In genomic region chr4:136172011-136172541, GRCm38 (mm10) we compare ENCODE assay signal across 8 mouse cellular contexts. TPM values are rescaled to one million over a fixed set of nuclear protein-coding genes. Genes with fewer than 3 reads are reported as not detected.
A peak's percentile ranks its signal among the peaks of the same experiment; 100 is the strongest.
DNase-seq lines count a peak whose midpoint lies in the region; ATAC-seq and TF ChIP-seq lines count a peak whose summit lies in the region.

Gene E2f2, plus strand, starts transcription at chr4:136172394.

- no peaks in the 10 kb centered on the region for H3K9me3 ChIP-seq in forebrain, embryonic 16.5 days (ENCODE audit: control insufficient read depth, low read length)
- no peaks in the 10 kb centered on the region for H3K9me3 ChIP-seq in hindbrain, embryonic 14.5 days (ENCODE audit: control insufficient read depth, low read length)
- no peaks in the 10 kb centered on the region for H3K9me3 ChIP-seq in midbrain, postnatal 0 days (ENCODE audit: low read length)
- no peaks in the 10 kb centered on the region for H3K9me3 ChIP-seq in stomach, postnatal 0 days (ENCODE audit: control insufficient read depth, low read length)

- H3K27me3 ChIP-seq in forebrain, embryonic 16.5 days (replicated peaks; ENCODE audit: control insufficient read depth, insufficient read depth, low read length) = no peaks in the 10 kb centered on the region
- H3K27me3 ChIP-seq in hindbrain, embryonic 14.5 days (ENCODE audit: control insufficient read depth, insufficient read depth, low read length) = no peaks in the 10 kb centered on the region
- H3K27me3 ChIP-seq in liver, adult 2 months (ENCODE audit: control insufficient read depth, insufficient read depth, low read length) = no peaks in the 10 kb centered on the region
- no peaks in the 10 kb centered on the region for H3K27me3 ChIP-seq in midbrain, postnatal 0 days (ENCODE audit: insufficient read depth, low read length)
- no peaks in the 10 kb centered on the region for H3K27me3 ChIP-seq in stomach, postnatal 0 days (ENCODE audit: control insufficient read depth, insufficient read depth, low read length)

- H3K9ac ChIP-seq in forebrain, embryonic 16.5 days (replicated peaks; ENCODE audit: low read depth, low read length) = peak within 1 kb of the TSS; percentile 55
- peak within 1 kb of the TSS; percentile 60 for H3K9ac ChIP-seq in hindbrain, embryonic 14.5 days
- peak within 1 kb of the TSS; percentile 77 for H3K9ac ChIP-seq in liver, adult 2 months (ENCODE audit: low read depth, low read length)
- peak within 1 kb of the TSS; percentile 39; the same call in 1 of the 2 replicates for H3K9ac ChIP-seq in midbrain, postnatal 0 days (replicated peaks; ENCODE audit: low read length, poor library complexity, severe bottlenecking)
- H3K9ac ChIP-seq in stomach, postnatal 0 days (ENCODE audit: low read length) = peak within 1 kb of the TSS; percentile 64

- no peak for TF ChIP-seq EP300 in stomach, postnatal 0 days (optimal IDR thresholded peaks at IDR 0.05)

- DNase-seq in heart, adult 11 months = peak; percentile 97
- DNase-seq in heart, postnatal 25 days (ENCODE audit: low spot score) = no peak
- DNase-seq in adrenal gland, postnatal 4 days (ENCODE audit: low spot score in 2 of 2) = peak in 1 of 2 experiments; percentile 57
- DNase-seq in hindbrain, embryonic 14.5 days (ENCODE audit: low spot score) = peak; percentile 84
- DNase-seq in liver, adult 2 months (ENCODE audit: extremely low read depth, low read depth, low spot score) = peak; percentile 66
- peak; percentile 88 for DNase-seq in midbrain, postnatal 0 days (ENCODE audit: low spot score)
- DNase-seq in stomach, postnatal 0 days (ENCODE audit: low spot score) = peak; percentile 78

- 0% methylated on average over 29 of the region's 35 CpGs for WGBS in forebrain, embryonic 16.5 days
- under 1% methylated on average over 35 of the region's 35 CpGs for WGBS in hindbrain, embryonic 14.5 days
- under 1% methylated on average over 35 of the region's 35 CpGs for WGBS in liver, adult 2 months
- 0% methylated on average over 35 of the region's 35 CpGs for WGBS in midbrain, postnatal 0 days
- under 1% methylated on average over 35 of the region's 35 CpGs for WGBS in stomach, postnatal 0 days

- no peak for TF ChIP-seq CTCF in liver, adult 2 months (IDR thresholded peaks at IDR 0.05; ENCODE audit: low read depth, low read length)
- TF ChIP-seq CTCF in midbrain, postnatal 0 days (IDR thresholded peaks at IDR 0.05) = no peak
- no peak for TF ChIP-seq CTCF in stomach, postnatal 0 days (IDR thresholded peaks at IDR 0.05; ENCODE audit: low read depth)

- no peak for TF ChIP-seq POLR2A in liver, adult 2 months (IDR thresholded peaks at IDR 0.05; ENCODE audit: extremely low read depth, insufficient read depth, low read length)

- H3K4me3 ChIP-seq in forebrain, embryonic 16.5 days (replicated peaks; ENCODE audit: low read length) = peak within 1 kb of the TSS; percentile 58
- peak within 1 kb of the TSS; percentile 49 for H3K4me3 ChIP-seq in hindbrain, embryonic 14.5 days (replicated peaks; ENCODE audit: low read length)
- H3K4me3 ChIP-seq in liver, adult 2 months (ENCODE audit: insufficient read depth, low read depth, low read length) = peak within 1 kb of the TSS; percentile 65
- H3K4me3 ChIP-seq in midbrain, postnatal 0 days (ENCODE audit: low read depth, low read length) = peak within 1 kb of the TSS; percentile 55
- H3K4me3 ChIP-seq in stomach, postnatal 0 days (ENCODE audit: low read depth, low read length) = peak within 1 kb of the TSS; percentile 63

- no peaks in the 10 kb centered on the region for H3K79me2 ChIP-seq in liver, adult 2 months (ENCODE audit: control insufficient read depth, insufficient read depth, low read length)

- H3K4me1 ChIP-seq in forebrain, embryonic 16.5 days (replicated peaks; ENCODE audit: control insufficient read depth, insufficient read depth, low read length) = peaks cover 16% of the 10 kb centered on the region
- H3K4me1 ChIP-seq in hindbrain, embryonic 14.5 days (replicated peaks; ENCODE audit: control insufficient read depth, insufficient read depth, low read length) = 0 out of 2 replicates have a peak, but pooled peaks cover 6% of the 10 kb centered on the region
- H3K4me1 ChIP-seq in liver, adult 2 months (ENCODE audit: control insufficient read depth, insufficient read depth, low read length) = peaks cover 20% of the 10 kb centered on the region
- no peaks in the 10 kb centered on the region for H3K4me1 ChIP-seq in midbrain, postnatal 0 days (ENCODE audit: insufficient read depth, low read length)
- H3K4me1 ChIP-seq in stomach, postnatal 0 days (replicated peaks; ENCODE audit: control insufficient read depth, insufficient read depth) = peaks cover 9% of the 10 kb centered on the region; the same call in 1 of the 2 replicates

- H3K4me2 ChIP-seq in forebrain, embryonic 16.5 days (ENCODE audit: low read length) = peak within 1 kb of the TSS; percentile 100
- peak within 1 kb of the TSS; percentile 100 for H3K4me2 ChIP-seq in hindbrain, embryonic 14.5 days (replicated peaks)
- H3K4me2 ChIP-seq in midbrain, postnatal 0 days (ENCODE audit: low read depth, low read length, poor library complexity, severe bottlenecking) = peak within 1 kb of the TSS; percentile 100
- H3K4me2 ChIP-seq in stomach, postnatal 0 days (replicated peaks; ENCODE audit: low read depth) = peak within 1 kb of the TSS; percentile 100

- peak; percentile 78 for ATAC-seq in forebrain, embryonic 16.5 days
- 0 out of 2 replicates have a peak, but pooled peaks have one; percentile 49 for ATAC-seq in hindbrain, embryonic 14.5 days (ENCODE audit: low FRiP score)
- 0 out of 2 replicates have a peak, but pooled peaks have one; percentile 56 for ATAC-seq in midbrain, postnatal 0 days (ENCODE audit: low FRiP score)
- peak; percentile 19; the same call in 1 of the 2 replicates for ATAC-seq in stomach, postnatal 0 days (ENCODE audit: low FRiP score, low TSS enrichment)

- intact Hi-C loops in heart, postnatal 25 days (cut with DNase I) = no loop called here

- H3K27ac ChIP-seq in forebrain, embryonic 16.5 days (ENCODE audit: low read length) = peak within 1 kb of the TSS; percentile 30; the same call in 1 of the 2 replicates
- H3K27ac ChIP-seq in hindbrain, embryonic 14.5 days = no peak within 1 kb of the TSS
- H3K27ac ChIP-seq in liver, adult 2 months (replicated peaks; ENCODE audit: insufficient read depth, low read depth, low read length) = peak within 1 kb of the TSS; percentile 30
- H3K27ac ChIP-seq in midbrain, postnatal 0 days (ENCODE audit: low read depth, low read length) = no peak within 1 kb of the TSS
- 0 out of 2 replicates have a peak within 1 kb of the TSS, but pooled peaks have one; percentile 40 for H3K27ac ChIP-seq in stomach, postnatal 0 days (replicated peaks)

- H3K36me3 ChIP-seq in forebrain, embryonic 16.5 days (ENCODE audit: control insufficient read depth, insufficient read depth) = no peaks in the 10 kb centered on the region
- no peaks in the 10 kb centered on the region for H3K36me3 ChIP-seq in hindbrain, embryonic 14.5 days (replicated peaks; ENCODE audit: control insufficient read depth, insufficient read depth)
- no peaks in the 10 kb centered on the region for H3K36me3 ChIP-seq in liver, adult 2 months (ENCODE audit: control insufficient read depth, insufficient read depth, low read length)
- no peaks in the 10 kb centered on the region for H3K36me3 ChIP-seq in midbrain, postnatal 0 days (ENCODE audit: insufficient read depth, low read length)
- no peaks in the 10 kb centered on the region for H3K36me3 ChIP-seq in stomach, postnatal 0 days (ENCODE audit: control insufficient read depth, insufficient read depth, low read length)

RNA-seq across cellular contexts. Expression of gene E2f2, which starts in this region (rescaled TPM):
- 1 to 10 TPM; 1.9 to 4.3 TPM for total RNA-seq in heart, postnatal 25 days (2021)
- 10 to 100 TPM; 15.0 to 23.0 TPM for total RNA-seq in adrenal gland, postnatal 4 days (2021)
- polyA plus RNA-seq in forebrain, embryonic 16.5 days (2015; fragmentation: Nextera tagmentation; extraction: Ambion mirVana) = 3.9 and 4.3 TPM in 2 replicates
- polyA plus RNA-seq in hindbrain, embryonic 14.5 days (2014; fragmentation: Nextera tagmentation; extraction: Ambion mirVana) = 1.2 and 1.3 TPM in 2 replicates
- 0.40 and 0.46 TPM in 2 replicates for total RNA-seq in liver, adult 2 months (2014; rRNA removed)
- 0.75 and 0.76 TPM in 2 replicates for polyA plus RNA-seq in liver, adult 2 months (2012; rRNA removed)
- 1.1 and 2.0 TPM in 2 replicates for total RNA-seq in midbrain, postnatal 0 days (2014; rRNA removed)
- polyA plus RNA-seq in midbrain, postnatal 0 days (2015; fragmentation: Nextera tagmentation; extraction: Ambion mirVana) = 0.46 and 0.50 TPM in 2 replicates
- 0.91 and 1.5 TPM in 2 replicates for polyA plus RNA-seq in stomach, postnatal 0 days (2015; fragmentation: Nextera tagmentation; extraction: Ambion mirVana)

Comparison
In these comparisons a context has a peak if more than half of its experiments do, and no peak if none do; other contexts are left out.
1. Peak in DNase-seq, H3K4me3 ChIP-seq, H3K27ac ChIP-seq and H3K9ac ChIP-seq in liver, adult 2 months; RNA of the gene not detected or under 1 TPM.
2. ATAC-seq: peak in every context shown above with its lines; median percentile 78 in forebrain, embryonic 16.5 days; 56 in midbrain, postnatal 0 days; 49 in hindbrain, embryonic 14.5 days; 19 in stomach, postnatal 0 days.
3. H3K27ac ChIP-seq: peak in forebrain, embryonic 16.5 days (single experiment) and stomach, postnatal 0 days (single experiment); none in hindbrain, embryonic 14.5 days (single experiment) and midbrain, postnatal 0 days (single experiment).
4. Peak in every context shown above with its lines, with median percentiles within 50 percentile points of each other: H3K4me2 ChIP-seq, H3K4me3 ChIP-seq and H3K9ac ChIP-seq.